Mouse (Mus musculus) kidney, postnatal 10 days (tissue): ENCODE results near the gene Olfr105-ps.

Experiments used
- DNase-seq: peaks from one replicate; pipeline ENCODE4 v3.0.0; 2021; ENCODE audit warnings: mixed read lengths

The Olfr105-ps gene

GRCm38 (mm10) chr17:37378733-37379132 is at the start of gene Olfr105-ps:
Gene Olfr105-ps (plus strand): TSS chr17:37379033.
- no peak for DNase-seq

DNA sequence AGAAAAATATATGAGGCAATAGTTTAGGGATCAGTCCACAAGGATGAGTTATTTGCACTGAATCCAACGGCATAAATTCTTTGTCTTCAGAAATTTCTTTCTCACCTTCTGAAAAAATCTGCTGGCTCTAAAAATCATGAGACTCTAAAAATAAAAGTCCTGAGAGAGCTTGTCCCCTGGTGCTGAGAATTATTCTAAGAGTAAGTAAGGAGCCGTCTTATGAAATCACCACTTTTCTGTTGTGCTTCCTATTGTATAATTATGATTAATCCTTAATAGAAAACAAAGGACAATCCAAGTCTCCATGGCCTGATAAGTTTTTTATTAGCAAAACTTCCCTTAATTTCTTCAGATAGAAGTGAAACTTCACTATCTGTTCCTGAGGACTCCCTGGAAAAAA is 39.2 kb upstream of the Olfr105-ps start, which contains the start of gene Olfr103:
TSS of gene Olfr103 (minus strand) at position 101 of the 400 bp plus-strand sequence.
- DNase-seq = no peak

DNA sequence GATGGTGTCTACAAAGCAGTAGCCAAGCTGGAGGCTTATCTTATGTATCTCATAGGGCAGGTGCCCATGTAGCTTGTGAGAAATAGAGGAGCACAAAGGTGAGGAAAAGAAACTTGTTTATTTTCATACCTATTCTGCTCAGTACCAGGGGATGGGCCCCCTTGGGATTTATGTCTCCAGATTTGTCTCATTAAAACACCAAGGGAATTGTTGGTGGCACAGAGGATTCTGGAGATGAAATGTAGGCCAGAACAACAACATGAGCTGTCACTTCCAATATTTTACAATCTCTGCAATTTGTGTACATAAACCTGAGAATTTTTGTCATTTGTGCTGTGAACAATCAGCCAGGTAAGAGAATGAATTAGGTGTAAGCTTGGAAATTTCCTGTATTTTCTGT is 19.6 kb upstream of the Olfr105-ps start, which contains the start of gene Olfr104-ps:
TSS of gene Olfr104-ps (plus strand) at position 301 of the 400 bp plus-strand sequence.
- DNase-seq = no peak

DNA sequence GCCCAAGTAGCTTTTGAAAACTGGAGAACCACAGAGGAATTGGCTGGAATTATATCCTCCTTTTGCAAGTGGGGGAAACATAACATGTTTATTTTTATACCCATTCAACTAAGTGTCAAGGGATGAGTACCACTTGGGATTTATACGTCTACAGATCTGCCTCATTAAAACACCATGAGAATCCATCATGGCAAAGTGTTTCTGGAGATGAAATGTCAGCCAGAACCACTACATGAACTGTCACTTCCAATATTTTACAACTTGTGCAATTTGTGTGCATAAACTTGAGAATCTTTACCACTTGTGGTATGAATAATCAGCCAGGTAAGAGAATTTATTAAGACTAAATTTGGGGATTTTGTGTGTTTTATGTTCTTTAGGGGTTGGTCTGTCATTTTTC is 11.3 kb downstream of the Olfr105-ps start, which contains the start of gene Olfr106-ps:
TSS of gene Olfr106-ps (plus strand) at position 301 of the 400 bp plus-strand sequence.
- no peak for DNase-seq

DNA sequence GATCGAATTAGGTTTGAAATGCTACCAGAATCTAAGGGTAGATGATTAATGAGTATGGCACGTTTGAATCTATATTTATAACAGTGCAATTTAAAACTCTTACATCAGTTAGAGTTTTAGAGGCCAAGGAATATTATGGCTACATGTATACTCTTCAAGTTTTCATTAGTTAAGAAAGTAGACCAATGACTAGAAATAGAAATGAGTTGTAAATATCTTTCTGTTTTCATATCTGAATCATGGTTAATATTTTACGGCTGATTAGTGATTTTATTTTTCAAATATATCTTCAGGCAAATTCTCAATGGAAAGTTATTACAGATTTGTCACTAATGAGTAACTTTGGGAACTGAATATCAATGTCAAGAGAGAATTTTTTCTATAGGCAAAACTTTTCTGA is 20.1 kb downstream of the Olfr105-ps start, which contains the start of gene Olfr107:
TSS of gene Olfr107 (plus strand) at position 301 of the 400 bp plus-strand sequence.
- DNase-seq = no peak

DNA sequence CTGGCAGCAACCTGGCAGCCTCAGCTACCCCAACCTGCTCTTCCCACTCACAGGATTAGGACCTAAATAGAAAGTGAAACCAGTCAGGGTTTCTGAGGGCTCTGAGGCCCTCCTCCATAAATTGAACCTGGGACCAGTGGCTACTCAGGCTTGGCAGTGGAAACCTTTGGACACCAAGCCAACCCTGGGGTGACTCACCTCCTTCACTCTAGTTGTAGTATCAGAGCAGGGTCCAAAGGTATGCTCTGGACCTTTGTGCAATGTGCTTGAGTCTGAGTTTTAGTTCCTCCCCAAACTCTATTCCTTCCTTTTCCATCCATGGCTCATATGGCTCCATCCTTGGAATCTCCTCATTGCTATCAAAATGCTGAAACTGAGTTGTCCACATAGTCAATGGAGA is 34.5 kb downstream of the Olfr105-ps start:
- DNase-seq = no peak
